Mouse (Mus musculus) E14TG2a.4 (cell line): ENCODE results near the gene Metap2.

Source experiments
- CTCF ChIP-seq: conservative IDR thresholded peaks from 2 replicates; pipeline ENCODE4 v1.5.1; 2014; ENCODE audit warnings: low read length
- NANOG ChIP-seq: IDR thresholded peaks from 2 replicates; pipeline ENCODE4 v1.6.1; 2014; ENCODE audit warnings: borderline replicate concordance, low read length, mixed read lengths
- POU5F1 ChIP-seq: IDR thresholded peaks from 2 replicates; pipeline ENCODE4 v1.6.1; 2014; ENCODE audit warnings: low read length, borderline replicate concordance

- no peak for TF ChIP-seq CTCF
- TF ChIP-seq NANOG = no peak
- no peak for TF ChIP-seq POU5F1
Measured at GRCm38 (mm10) chr10:93908540-93908939, 11.6 kb upstream of the Metap2 start.
